17 mouse cellular contexts compared by ENCODE assay signal in the genomic region with DNA sequence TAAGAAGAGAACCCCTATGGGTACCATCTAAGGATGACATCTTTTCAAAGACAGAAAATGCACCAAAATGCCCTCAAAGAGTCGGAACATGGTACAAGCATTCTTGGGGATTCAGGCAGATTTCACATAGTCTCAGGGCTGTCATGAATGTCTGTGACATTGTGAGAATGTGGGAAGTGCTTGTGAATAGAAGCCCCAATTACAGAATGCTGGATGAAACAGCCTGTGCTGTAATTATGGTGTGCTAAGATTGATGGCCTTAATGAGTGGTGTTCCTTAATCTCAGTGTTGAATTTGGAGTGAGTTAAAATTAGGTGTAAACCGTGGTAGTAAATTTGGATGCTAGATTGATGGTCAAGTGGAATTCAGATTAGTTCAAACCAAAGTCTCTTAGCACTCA.
"Had no signal": no experiment of that assay in that cellular context is flagged by ENCODE, and none has a peak within 500 bp of the region (broad histone marks: within the 10 kb centered on the region; RNA-seq: fewer than 3 reads in every experiment).

No protein-coding gene starts in this region.

- ATAC-seq: midbrain, embryonic 16.5 days had no signal

- H3K27me3 ChIP-seq: midbrain, embryonic 12.5 days; neural tube, embryonic 13.5 days; neural tube, embryonic 15.5 days had no signal

- H3K4me3 ChIP-seq: midbrain, embryonic 10.5 days; midbrain, embryonic 12.5 days; myocyte; neural tube, embryonic 13.5 days; neural tube, embryonic 15.5 days had no signal

- DNase-seq: lung, adult 18-20 months; lung, embryonic 14.5 days; lung, postnatal 10 days; lung, postnatal 4 days; midbrain, embryonic 14.5 days; retina, postnatal 1 day; right cerebral cortex, adult 18-20 months; right cerebral cortex, postnatal 14 days; thymus, adult 18-20 months; thymus, postnatal 14 days; thymus, postnatal 36 days had no signal

- H3K9me3 ChIP-seq: midbrain, embryonic 10.5 days; midbrain, embryonic 12.5 days; neural tube, embryonic 13.5 days; neural tube, embryonic 15.5 days had no signal

- H3K9ac ChIP-seq: lung, embryonic 14.5 days; midbrain, embryonic 12.5 days; neural tube, embryonic 13.5 days; neural tube, embryonic 15.5 days had no signal

- H3K27ac ChIP-seq: midbrain, embryonic 10.5 days; midbrain, embryonic 12.5 days; neural tube, embryonic 13.5 days; neural tube, embryonic 15.5 days had no signal

- H3K4me1 ChIP-seq: midbrain, embryonic 10.5 days; midbrain, embryonic 12.5 days; neural tube, embryonic 13.5 days; neural tube, embryonic 15.5 days had no signal

- H3K4me2 ChIP-seq: lung, embryonic 14.5 days; midbrain, embryonic 12.5 days; neural tube, embryonic 13.5 days; neural tube, embryonic 15.5 days had no signal

- H3K36me3 ChIP-seq: midbrain, embryonic 10.5 days; midbrain, embryonic 12.5 days; neural tube, embryonic 13.5 days; neural tube, embryonic 15.5 days had no signal
